Mouse (Mus musculus) kidney, adult 8-10 months (tissue): Measurements from ENCODE around the gene Vamp3.

Experiments used
- DNase-seq, 2 experiments: peaks; one replicate each; pipeline ENCODE4 v3.0.0; 2022

The Vamp3 gene

DNA sequence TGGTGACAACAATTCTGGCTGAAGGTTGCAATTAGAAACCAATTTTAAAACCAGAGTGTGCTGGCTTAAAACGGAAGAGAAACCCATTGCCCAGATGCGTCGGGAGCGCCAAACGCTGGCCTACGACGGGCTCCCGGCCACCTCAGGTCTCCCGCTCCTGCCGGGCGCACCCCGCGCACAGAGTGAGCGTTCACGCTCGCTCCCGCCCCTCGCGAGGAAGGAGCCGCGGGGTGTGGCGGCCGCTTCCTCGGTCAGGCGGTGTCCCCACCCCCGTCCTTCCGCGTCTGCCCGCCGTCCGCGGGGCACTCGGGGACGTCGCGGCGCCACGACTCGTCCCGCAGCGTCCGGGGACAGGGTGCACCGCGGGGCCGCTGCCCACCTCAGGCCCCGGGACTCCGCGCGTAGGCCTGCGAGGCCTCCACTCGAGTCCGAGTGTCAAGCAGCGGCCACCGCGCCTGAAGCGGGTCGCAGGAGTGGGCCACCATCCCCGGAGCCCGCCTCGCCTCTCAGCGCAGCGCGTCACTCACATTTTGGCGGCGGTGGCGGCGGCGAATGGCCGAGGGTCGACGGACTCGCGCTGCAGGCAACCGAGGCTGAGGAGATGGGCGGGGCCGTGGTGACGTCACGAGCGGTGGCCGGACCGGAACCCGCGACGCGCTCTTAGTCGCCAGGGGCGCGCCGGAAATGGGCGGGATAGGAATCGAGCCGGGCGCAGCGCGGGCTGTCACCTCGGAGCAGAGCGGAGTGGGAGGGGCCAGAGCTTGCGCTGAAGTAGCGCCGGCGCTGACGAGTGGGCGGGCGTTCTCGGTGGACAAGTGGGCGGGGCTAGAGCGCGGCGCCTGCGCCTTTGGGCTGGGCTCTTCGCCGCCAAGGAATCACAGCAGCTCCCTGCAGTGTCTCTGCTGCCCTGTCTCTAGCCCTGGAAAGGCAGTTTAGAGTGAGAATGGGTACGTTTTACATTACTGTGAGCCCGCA lies at the start of gene Vamp3:
TSS of gene Vamp3 (minus strand) at position 617 of the 975 bp plus-strand sequence.
- peak; percentile 98 to 99 for DNase-seq

- DNase-seq = no peak
Measured at GRCm38 (mm10) chr4:151106468-151106867, 48.7 kb upstream of the Vamp3 start.

DNA sequence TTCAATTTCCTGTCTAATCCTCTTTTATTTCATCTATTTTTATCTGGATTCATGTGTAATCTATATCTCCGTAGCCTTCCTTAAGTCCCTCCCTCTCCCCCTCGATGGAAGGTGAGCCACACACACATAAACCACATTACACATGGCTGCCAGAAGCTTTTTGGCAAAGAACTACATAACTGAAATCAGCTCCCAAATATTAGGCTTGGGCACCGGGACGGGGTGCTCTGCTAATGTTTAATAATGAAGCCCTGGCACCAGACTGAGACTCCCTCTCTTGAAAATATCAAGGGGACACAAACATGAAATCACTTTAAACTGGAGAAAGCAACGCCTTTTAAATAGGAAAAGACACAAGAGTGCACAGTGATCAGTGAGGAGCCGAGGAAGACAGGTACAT lies 48.1 kb upstream of the Vamp3 start:
- DNase-seq = no peak

GRCm38 (mm10) chr4:151104147-151104546 lies 46.4 kb upstream of the Vamp3 start:
- DNase-seq = no peak

GRCm38 (mm10) chr4:151103646-151104045 lies 45.9 kb upstream of the Vamp3 start:
- DNase-seq = no peak

DNA sequence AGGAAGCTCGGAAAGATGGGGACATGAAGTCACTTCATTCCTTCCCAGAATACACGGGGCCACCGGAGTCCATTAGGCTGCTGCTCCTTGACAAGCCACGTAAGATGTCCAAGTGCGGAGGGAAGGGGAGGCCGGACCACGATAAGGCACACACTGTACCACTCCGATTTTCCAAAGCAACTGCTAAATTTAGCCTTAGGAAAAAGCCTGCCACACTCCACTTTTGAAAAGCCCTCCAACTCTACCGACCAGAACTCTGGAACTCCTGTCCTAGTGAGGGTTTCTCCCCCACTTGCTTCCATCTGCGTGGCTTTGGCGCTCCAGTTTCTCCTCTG lies 39.3 kb upstream of the Vamp3 start:
- no peak for DNase-seq

DNA sequence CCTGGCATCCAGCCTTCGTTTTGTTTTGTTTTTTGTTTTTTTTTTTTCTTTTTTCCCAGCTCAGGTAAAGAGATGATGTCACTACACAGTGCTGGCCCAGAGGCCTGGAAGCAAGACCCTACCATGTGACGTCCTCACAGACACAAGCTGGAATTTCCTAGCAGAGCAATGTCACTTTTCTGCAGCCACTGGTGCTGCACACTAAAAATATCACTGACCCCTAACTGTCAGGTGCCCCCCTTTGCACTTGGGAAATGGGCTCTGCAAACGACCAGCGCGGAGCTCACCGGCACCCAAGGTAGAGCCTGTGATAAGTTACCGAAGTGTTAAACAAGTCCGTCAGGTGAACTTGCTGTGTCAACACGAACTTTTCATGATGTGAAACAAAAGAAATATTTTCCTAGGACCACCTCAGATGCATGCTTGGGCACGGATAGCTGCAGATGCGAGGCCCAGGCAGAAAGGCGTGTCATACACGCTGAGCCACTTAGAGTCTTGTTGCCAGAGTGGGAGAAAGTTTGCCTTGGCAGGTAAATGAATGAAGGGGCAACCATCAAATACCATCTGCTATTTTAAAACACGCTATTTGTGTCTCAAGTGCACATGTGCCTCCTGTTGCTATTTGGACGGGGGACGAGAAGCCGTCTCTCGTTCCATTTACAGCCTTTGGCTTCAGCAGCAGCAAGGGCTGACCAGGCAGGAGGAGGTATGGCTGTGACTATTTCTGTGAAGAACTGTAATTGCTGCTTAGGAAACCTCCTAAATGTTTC lies 38.8 kb upstream of the Vamp3 start:
- no peak for DNase-seq

DNA sequence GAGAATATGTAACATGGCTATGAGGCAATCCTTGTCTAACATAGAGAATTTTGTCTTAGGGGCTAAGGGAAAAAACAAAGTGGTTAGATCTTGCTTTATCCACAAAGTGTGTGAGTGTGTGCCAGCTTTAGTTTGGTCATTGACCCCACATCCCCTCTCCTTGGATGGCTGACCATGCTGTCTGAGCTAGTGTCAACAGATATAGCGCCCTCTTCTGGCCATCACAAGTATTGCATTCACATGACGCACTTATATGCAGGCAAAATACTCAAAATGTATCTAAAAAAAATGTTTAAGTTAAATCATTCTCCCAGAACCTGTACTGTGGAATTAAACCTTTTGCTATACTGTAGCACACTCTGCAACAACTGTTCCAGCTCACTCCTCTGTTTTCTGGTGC lies 37.4 kb upstream of the Vamp3 start:
- DNase-seq = peak; percentile 31 to 56

DNA sequence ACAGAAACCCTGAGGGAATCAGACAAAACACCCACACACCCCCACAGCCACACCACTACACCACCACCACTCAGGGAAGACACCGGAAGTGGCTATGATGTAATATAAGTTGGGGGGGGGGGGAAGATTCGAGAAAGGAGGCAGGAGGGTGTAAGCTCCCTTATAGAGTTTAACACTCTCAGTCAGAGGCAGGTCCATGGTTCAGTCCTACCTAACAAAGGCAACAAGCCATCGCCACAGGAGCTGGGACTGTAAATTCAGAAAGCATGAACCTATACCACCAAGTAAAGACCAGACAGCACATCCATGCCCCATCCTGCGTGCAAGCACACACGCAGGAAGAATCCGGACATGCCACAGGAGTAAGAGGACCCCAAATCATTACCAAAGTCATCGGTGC lies 31.5 kb upstream of the Vamp3 start, which contains the start of gene Gm13090:
TSS of gene Gm13090 (plus strand) at position 301 of the 400 bp plus-strand sequence.
- no peak for DNase-seq

- no peak for DNase-seq
Measured at GRCm38 (mm10) chr4:151088819-151089218, 31.1 kb upstream of the Vamp3 start.

DNA sequence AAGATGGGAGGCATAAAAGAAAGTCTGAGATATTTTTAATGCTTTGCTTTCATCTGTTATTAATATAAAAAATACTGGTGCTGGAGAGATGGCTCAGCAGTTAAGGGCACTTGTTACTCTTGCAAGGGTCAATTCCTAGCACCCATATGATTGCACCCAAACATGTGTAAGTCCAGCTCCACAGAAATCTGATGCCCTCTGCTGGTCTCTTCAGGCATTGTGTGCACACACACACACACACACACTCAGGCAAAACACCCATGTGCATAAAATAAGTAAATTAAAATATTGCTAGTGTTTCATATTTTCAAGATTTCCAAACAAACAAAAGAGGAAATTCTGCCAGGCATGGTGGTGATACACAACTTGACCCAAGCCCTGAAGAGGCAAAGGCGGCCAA lies 29.6 kb upstream of the Vamp3 start:
- DNase-seq = no peak

- DNase-seq = no peak
Measured at GRCm38 (mm10) chr4:151083027-151083426, 25.3 kb upstream of the Vamp3 start.

GRCm38 (mm10) chr4:151081977-151082376 lies 24.2 kb upstream of the Vamp3 start:
- DNase-seq = no peak

GRCm38 (mm10) chr4:151081355-151081754 lies 23.6 kb upstream of the Vamp3 start:
- no peak for DNase-seq

DNA sequence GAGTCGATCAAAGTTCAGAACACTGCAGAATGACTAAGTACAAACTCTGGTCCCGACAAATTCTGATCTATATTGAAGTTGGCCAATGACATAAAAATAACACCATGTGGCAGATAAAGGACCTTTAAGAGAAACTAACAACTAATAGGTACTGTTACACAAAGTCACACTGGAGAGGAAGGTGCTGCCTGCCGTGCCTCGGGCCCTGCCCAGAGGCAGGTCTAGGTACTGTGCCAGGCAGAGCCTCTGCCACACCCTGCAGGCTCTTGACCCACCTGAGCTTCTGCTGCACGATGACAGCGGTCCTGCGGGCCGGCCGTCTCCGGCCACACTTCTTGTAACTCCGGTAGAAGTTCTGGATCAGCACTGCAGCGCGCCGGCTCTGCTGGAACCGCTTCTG lies 17.1 kb upstream of the Vamp3 start:
- no peak for DNase-seq

DNA sequence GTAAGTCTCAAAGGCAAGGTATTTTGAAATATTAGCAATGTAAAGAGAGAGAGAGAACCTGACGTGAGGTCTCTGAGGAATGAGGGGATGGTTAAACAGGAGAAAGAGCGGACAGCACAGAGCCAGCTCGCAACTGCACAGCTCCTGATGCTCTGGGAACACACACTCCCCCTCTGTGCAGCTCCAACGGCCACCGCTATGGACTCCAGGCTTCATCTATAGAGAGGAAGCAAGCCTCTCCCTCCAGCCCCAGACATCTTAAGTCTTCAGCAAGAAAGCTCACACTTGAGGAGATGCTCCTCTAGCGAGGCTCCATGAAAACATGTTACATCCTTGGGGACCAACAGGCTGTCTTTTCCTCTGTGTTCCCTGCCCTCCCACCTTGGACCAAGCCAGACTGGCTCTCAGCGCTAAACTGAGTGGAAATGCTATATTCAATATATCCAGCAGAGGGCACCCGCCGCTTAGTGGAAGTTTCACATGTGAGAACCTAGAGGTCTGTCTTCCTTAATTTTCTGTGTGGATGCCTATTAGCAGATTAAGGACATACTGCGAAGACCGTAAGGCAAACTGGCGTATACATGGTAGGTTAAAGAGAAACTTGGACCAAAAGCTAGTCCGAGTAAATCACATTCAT lies 15.5 kb upstream of the Vamp3 start:
- DNase-seq = peak; percentile 46 to 77

DNA sequence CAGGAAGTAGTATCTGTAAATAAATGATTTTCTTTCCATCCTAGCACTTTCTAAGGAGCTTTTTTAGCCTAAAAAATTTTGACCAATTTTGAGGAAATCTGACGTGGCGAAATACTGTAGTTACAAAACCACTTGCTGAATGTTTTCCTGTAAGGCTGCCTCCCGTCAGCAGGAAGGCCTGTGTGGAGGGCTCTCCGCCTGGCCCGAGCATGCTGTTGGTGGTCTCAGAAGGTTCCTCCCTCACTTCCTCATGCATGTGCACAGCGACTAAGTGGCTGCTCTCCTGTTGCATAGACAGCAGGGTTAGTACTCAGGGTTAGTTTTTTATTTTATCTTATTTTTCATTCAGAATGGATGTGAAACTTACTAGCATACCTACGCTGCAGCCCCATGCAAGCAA lies 13.2 kb upstream of the Vamp3 start:
- DNase-seq = no peak

DNA sequence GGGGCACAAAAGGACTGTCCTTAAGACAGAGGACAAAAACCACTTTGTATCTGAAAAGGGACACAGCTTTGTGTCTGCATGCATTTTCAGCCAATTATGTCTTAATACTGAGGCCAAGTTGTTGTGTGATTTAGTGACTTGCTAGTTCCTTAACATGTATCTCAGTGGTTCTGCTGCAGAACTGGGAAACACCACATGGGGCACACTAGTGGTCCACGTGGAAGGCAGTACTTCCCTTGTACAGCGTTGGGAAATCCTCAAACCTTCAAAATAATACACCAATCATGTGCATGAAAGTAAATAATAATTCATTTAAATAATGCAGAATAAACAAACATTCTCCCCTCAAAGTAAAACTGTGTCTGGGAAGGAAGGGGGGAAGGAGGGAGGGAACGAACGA lies 11.0 kb upstream of the Vamp3 start:
- no peak for DNase-seq

GRCm38 (mm10) chr4:151059566-151059965 lies 1.8 kb upstream of the Vamp3 start:
- no peak for DNase-seq

DNA sequence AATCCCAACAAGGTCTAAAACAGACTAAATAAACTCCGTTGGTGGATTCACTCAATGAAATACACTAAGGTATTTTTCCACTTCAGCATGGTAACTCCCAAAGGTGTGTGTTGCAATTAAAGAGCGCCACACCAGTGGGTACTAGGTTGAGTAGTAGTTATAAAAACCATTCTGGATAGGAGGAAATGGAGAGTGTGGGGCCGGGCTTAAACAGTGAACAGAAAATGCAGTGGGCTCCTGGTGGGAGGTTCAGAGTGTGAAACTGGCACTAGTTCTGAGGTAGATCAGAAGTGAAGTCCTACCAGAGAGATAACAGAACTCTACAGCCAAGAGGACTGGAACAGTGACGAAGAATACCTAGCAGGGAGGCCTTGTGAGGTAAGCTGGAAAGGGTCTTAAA lies 871 bp upstream of the Vamp3 start:
- no peak for DNase-seq

GRCm38 (mm10) chr4:151051162-151051561 lies 6.6 kb downstream of the Vamp3 start:
- no peak for DNase-seq

DNA sequence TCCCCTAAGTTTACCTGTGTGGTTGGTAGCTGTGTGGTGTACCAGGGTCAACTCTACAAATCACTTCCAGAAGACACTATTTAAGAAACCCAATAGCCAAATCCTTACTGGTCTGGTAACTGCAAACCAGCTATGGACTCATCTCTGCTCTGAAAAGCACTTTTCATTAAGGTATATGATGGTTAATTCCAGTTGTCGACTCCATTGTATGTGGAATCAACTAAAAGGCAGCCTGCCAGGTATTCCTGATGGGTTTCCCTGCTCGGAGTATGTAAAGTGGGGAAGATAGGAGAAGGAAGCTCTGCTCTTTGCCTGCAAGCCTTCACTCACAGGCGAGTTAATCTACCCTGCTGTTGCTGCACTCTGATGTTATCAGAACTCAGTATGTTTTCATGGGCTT lies 11.2 kb downstream of the Vamp3 start:
- DNase-seq = no peak

DNA sequence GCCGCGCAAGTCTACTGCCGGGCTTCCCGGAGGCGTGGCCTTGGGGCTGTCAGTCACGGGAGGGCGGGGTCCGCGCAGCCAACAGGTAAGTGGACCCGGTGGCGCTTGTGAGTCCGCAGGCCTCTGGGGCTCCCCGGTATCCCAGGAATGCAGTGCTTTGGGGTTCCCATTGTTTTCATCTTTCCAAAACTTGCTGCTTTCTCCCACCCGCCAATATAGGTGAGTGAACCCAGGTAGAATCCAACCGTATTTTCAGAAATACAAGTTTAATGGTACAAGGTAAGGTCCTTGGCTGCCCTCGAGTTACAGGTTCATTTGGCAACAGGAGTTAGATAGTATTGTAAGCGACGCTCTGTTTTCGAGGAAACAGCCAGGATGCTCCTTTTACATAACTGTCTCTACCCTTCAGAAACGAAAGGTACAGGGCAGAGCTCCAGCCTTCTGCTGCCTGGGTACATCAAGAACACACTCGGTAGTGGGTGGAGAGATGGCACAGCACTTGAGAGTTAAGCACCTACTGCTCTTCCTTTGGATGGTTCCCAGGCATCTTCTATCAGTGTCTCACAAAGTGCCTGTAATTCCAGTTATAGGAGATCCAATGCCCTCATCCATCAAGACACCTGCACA lies 12.7 kb downstream of the Vamp3 start:
- no peak for DNase-seq
